Mouse (Mus musculus) right cerebral cortex, postnatal 14 days (tissue): ENCODE data around the gene Diaph3.

Experiments used
- DNase-seq: peaks from one replicate; pipeline ENCODE4 v3.0.0; 2022

The Diaph3 gene

GRCm38 (mm10) chr14:86640086-86640485 lies 500.9 kb downstream of the Diaph3 start:
- DNase-seq, result no peak

- no peak for DNase-seq
These were observed 505.4 kb downstream of the Diaph3 start for GRCm38 (mm10) chr14:86635594-86636140.

GRCm38 (mm10) chr14:86635052-86635451 lies 506.0 kb downstream of the Diaph3 start:
- no peak for DNase-seq

- DNase-seq, result no peak
These were observed 507.2 kb downstream of the Diaph3 start for GRCm38 (mm10) chr14:86633799-86634198.

- DNase-seq, result no peak
These were observed 516.1 kb downstream of the Diaph3 start for GRCm38 (mm10) chr14:86624816-86625425.

- no peak for DNase-seq
These were observed 521.4 kb downstream of the Diaph3 start for GRCm38 (mm10) chr14:86619637-86620036.
